Mouse (Mus musculus) telencephalon, adult 2 months (tissue): ENCODE measurements around the gene Zswim5.
"Not testable (repeated sequence)": the region's sequence is repeated elsewhere in the genome, so short reads cannot be mapped to it uniquely, and the experiment has no call there.

Experiments used
- DNase-seq: peaks from one replicate; pipeline ENCODE4 v3.0.0-alpha.2; 2011; ENCODE audit warnings: low read depth, low spot score

Gene Zswim5

DNA sequence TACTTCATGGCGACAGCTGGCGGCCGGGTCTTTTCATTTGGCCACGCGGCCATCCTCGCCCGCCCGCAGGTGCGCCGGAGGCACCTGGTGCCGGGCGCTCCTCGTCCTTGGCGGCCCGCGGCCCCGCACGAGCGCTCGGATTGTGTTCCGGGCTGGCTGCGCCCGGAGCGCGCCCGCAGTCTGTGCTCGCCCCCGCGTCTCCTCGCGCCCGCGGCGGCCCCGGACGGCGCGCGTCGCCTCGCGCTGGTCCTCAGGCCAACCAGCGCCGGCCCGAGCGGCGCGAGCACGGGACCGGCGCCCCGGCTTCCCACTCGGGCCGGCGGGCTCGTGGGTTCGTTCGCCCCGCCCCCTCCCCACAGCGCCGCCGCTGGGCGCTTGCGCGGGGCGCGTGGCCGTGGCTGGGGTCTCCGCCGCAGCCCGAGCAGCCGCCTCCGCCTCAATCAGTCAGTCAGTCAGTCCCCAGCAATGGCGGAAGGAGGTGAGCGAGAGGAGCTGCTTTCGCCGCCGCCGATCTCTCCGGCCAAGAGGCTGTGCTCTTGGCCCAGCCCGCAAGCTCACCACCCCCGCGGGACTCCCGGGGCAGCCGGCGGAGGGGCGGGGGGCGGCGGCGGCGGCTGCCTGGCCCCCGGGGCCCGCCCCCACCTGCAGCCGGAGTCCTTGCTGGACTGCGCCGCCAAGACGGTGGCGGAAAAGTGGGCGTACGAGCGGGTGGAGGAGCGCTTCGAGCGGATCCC, at the start of gene Zswim5:
TSS of gene Zswim5 (plus strand) at position 382 of the 734 bp plus-strand sequence.
- DNase-seq, result peak; percentile 33

DNA sequence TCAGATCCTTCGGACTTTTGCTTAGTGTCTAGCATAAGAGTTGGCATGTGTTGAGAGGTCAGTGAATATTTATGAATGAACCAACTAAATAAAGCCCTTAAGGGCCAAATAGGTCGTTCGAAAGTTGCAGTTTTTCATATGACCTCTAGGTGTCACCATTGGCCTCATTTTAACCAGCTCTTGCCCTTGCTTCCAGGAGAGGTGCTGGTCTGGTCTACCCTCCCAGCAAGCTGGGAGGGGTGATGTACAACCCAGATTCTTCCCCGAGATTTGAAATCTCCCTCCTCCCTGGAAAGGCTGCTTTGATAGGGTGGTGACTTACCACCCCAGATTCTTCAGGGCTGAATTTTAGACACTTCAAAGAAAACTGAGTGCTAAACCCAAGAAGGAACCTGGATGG, 49.4 kb upstream of the Zswim5 start:
- peak; percentile 53 for DNase-seq

DNA sequence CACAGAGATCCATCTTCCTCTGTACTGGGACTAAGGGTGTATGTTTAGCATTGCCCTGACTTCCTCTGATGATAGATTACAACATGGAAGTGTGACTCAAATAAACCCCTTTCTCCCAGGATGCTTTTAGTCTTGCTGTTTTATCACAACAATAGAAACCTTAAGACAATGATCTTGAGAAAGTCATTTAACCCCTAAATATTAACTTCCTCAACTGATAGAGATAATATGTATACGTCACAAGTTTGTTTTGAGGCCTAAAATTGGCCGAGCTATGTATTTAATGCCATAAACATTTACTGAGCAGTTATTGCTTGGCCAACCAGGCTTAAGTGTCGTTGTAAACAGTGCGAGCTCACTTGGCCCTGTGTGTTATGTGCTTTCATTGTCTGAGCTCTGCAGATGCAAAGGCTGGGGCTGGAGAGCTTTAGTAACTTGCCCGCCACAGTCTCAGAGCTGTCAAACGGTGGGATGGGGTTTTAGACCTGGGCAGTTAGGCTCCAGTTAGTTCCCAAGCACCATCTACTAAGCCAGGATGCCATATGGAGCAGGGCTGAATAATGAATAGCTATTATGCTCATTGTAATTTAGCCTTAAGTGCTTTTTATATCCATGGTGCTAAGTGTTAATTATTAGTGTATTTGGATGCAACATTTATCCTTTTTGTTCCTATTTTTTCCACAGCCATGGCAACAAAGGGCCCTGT, 47.7 kb upstream of the Zswim5 start:
- DNase-seq, result no peak

DNA sequence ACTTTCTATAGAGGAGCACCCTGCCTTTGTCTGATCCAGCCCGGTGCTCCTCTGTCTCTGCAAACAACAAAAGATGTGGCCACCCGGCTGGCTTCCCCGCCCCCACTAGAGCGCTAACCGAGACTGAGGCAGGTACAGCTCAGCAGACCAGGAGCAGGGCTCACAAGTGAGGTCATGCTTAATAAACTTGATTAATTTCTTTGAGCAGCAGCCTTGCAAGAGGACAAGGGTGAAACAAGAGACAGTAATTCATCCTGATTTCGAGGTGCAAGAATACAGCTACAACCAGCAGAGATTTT, 47.2 kb upstream of the Zswim5 start:
- DNase-seq, result no peak

DNA sequence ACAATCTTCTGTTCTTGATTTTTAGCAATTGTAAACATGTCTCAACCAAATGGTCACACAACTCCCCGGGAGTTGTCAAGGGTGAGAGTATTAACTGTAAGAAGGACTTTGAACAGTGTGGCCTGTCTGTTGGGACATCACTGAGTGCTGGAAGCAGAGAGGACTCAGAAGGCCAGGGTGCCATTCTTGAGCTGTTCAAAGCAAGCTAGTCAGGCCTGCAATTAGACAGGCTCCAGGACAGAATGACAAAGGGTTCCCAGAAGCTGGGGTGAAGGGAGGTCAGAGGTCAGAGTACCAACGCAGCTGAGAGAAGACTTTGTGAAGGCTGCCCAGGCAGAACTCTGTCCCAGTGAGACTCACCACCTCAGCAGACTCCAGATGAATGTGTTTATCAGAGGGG, 38.2 kb upstream of the Zswim5 start:
- no peak for DNase-seq

DNA sequence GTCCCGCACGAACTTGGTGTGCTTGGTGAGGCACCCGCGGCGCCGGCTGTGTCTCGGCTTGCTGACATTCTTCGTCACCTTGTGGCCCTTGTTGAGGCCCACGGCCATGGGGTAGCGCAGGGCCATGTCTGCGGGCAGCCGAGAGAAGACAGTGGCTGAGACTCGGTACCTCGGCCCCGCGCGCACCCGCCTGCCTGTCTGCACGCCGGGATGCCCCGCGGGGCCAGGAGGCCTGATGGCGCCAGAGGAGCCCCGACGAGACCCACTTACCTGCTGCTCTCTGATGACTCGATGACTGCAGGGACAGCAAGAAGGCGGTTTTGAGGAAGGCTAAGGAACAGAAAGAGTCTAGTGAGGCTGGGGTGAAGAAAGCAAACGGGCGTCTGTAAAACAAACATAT, 37.1 kb upstream of the Zswim5 start:
- not testable (repeated sequence) for DNase-seq

DNA sequence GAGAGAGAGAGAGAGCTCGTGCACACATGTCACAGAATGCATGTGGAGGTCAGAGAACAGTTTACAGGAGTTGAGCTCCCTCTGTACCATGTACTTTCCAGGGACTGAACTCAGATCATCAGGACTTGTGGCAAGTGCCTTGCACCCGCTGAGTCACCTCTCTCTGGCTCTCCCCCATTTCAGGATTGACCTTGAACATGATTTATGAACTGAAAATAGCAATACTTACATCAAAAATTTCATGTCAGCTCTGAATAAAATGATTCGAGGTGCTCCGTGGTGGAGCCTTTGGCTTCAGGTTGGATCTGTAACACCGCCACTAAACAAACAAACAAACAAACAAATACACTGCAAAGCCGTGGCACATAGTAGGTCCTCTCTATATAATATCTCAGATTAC, 36.3 kb upstream of the Zswim5 start:
- DNase-seq, result no peak

DNA sequence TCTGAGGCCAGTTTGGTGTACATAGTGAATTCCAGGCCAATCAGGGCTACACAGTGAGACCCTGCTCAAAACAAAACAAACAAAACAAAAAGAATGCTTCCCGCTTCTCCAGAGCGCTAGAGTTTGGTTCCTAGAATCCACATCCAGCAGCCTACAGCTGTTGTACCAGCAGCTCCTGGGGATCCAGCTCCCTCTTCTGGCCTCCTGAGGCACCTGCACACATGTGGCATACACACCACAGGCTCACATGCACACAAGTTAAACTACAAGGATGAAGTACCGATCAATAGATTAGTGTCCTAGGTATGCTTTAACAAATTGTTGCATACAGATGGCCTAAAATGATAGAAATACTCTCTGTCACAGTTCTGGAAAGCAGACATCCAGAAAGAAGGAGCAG, 32.9 kb upstream of the Zswim5 start:
- DNase-seq, result no peak

DNA sequence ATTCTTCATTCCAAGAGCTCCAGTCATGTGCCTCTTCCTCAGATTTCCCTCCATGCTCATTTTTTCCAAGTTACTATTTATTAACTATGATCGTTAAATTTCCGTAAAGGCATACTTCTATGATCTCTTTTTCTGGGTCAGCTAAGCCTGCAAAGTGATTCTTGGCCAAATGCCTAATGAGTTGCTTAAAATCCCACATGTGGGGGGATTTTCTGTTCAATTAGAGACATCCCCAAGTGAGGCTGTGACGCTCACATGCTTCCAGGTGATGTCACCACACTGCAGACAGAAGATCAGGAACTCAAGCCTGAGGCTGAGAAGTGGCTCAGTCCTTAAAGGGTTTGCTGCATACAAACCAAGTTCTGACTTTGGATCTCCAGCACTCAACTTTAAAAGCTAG, 27.3 kb upstream of the Zswim5 start:
- DNase-seq, result no peak

DNA sequence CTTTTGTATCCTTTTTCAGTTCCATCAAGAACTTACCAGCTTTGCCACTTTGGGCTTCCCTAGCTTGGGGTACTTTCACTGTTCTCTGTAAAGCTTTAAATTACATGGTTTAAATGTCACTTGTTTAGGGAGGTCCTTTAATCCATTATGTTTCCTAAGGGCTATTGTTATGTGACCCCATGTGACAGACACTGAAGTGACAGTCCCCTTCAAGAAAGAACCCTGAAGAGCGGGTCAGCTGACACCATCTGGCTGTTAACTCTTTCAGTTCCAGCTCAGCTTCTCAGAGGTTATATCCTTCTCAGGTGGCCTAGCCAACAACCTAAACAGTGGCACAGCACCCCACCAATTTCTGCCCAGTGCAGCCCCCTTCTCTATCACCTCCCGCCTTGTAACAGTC, 22.9 kb upstream of the Zswim5 start:
- DNase-seq, result no peak

DNA sequence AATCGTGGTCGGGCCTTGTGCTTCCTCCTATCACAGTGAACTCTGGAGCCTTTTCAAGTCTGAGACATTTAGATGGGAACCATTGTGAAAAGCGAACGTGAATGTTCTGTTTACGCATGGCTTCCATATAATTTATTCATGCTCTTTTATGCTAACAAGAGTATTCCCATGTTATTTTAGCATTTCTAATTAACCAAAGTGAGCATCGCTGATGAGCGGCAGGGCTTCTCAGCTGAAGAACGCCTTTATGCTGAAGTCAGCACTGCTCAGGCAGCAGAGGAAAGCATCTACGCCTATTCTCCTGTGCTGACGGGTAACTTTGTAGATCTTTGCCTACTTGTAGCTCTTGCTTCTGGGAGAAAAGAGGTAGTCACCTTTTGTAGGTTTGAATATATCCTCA, 20.0 kb upstream of the Zswim5 start:
- no peak for DNase-seq

DNA sequence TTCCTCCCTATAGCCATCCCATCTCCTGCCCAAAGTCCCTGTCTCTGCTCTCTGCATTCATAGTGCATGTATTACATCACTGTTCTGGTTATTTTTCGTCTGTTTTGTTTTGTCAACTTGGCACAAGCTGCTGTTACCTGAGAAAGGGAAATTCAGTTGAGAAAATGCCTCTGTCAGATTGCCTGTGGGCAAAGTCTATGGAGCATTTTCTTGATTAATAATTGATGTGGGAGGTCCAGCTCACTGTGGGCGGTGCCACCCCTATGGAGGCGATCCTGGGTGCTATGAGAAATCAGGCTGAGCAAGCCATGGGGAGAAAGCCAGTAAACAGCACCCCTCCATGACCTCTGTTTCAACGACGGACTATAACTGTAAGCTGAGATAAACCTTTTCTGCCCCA, 17.5 kb upstream of the Zswim5 start:
- no peak for DNase-seq

DNA sequence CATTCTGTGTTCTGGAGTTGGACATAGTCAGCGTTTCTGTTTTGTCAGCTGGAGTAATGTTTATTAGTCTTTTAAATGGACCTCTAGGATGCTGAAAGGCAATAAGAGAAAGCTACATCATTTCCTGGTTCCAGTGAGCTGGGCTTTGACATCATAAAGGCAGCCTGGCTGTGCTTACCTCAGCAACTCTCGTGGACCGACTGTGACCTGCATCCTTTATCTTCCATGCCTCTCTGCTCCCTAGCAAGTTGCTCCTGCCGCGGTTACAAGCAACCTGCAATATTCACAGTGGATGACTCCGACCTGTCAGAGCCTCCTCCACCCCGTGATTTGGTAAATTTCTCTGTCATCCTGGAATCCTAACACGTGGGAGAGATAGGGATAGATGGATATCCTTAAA, 15.2 kb upstream of the Zswim5 start:
- DNase-seq, result no peak

DNA sequence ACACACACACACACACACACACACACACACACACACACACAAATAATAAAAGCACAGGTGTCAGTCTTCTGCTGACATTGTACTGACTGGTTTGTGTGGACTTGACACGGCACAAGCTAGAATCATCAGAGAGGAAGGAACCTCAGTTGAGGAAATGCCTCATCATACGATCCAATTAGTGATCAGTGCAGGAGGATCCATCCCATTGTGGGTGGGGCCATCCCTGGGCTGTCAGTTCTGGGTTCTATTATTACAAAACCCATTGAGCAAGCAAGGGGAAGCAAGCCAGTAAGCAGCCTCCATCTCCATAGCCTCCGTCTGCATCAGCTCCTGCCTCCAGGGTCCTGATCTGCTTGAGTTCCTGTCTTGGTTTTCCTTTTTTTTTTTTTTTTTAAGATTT, 7.3 kb upstream of the Zswim5 start:
- no peak for DNase-seq

DNA sequence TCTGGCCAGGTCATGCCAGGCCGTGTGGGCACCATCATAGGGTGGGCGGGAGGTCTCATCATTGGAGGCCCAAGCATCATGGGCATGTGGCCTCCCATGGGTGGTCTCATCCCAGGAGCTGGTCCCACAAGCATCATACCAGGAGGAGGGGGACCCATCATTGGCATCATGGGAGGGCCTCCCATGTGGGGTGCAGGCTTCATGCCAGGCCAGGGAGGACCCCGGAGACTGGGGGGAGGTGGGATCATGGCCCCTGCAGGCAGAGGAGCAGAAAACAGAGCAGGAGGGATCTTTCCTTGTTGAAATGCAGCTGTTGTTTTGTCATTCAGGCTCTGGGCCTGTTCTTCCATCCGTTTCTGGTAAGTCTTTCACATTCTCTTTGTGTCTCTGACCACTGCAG, 2.6 kb upstream of the Zswim5 start:
- no peak for DNase-seq

DNA sequence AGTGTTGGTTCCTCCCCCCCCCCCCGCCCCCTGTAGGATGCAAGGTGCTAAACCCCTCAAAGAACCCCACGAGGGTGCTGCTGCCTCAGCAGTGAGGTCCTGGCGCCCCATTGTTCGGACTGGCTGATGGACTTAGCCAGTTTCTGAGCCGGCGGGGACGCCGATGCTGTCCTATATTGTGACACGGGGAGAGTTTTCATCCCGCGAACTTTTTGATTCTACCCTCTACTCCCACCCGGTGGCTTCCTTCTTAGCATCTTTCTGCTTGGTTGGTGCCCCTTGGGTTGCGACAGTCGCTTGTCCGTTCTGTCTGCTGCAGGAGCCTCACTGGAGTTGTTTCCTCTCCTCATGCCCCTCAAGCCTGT, 564 bp upstream of the Zswim5 start:
- DNase-seq, result no peak

DNA sequence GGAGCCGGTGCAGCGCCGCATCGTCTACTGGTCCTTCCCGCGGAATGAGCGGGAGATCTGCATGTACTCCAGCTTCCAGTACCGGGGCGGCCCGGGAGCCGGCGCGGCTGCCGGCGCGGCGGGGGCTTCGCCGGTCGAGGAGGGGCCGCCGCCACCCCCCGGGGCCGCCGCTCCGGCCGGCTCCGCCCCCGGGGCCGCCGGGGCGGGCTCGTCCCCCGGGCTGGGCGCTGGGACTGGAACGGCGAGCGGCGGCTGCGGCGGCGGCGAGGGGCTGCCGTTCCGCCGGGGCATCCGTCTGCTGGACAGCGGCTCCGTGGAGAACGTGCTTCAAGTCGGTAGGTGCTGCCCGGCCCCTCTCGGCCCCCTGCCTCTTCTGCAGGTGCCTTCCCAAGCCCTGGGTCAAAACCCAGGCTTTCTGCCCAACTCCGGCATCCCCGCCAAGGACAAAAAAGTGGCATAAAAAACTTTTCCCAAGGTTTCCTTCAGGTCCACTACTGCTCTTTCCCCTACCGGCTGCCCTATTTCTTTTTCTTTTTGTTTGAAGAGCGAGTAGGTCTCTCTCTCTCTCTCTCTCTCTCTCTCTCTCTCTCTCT, 649 bp downstream of the Zswim5 start:
- no peak for DNase-seq

DNA sequence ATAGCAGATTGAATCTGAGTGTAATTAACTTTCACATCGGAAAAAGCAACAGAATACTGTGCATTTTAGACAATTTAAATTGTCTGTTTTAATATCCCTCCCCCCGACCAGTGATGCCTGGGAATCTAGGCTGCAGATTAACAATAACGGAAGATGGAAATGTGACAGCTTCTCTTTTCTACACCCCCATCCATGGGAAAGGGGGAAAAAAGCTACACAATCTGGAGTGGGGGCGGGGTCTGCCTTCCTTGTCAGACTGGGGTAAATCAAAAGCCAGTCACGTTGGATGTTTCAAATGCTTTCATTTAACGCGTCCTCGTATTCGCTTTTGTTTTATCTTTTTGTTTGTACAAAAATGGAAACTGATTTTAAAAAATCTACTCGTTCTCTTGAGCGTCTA, 1.3 kb downstream of the Zswim5 start:
- DNase-seq, result peak; percentile 40

DNA sequence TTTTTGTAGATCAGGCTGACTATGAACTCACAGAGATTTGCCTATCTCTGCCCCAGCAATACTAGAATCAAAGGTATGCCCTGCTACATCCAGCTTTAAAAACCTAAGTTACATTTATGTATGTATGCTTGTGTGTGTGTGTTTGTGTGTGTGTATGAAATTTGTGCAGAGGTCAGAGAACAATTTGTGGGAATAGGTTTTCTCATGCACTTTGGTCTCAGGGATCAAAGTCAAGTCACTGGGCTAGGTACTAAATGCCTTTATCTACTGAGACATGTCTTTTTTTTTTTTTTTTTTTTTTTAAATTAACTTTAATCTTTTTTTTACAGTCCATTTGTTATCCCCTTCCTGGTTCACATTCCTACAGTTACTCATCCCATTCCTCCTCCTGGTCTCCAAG, 5.5 kb downstream of the Zswim5 start:
- no peak for DNase-seq

DNA sequence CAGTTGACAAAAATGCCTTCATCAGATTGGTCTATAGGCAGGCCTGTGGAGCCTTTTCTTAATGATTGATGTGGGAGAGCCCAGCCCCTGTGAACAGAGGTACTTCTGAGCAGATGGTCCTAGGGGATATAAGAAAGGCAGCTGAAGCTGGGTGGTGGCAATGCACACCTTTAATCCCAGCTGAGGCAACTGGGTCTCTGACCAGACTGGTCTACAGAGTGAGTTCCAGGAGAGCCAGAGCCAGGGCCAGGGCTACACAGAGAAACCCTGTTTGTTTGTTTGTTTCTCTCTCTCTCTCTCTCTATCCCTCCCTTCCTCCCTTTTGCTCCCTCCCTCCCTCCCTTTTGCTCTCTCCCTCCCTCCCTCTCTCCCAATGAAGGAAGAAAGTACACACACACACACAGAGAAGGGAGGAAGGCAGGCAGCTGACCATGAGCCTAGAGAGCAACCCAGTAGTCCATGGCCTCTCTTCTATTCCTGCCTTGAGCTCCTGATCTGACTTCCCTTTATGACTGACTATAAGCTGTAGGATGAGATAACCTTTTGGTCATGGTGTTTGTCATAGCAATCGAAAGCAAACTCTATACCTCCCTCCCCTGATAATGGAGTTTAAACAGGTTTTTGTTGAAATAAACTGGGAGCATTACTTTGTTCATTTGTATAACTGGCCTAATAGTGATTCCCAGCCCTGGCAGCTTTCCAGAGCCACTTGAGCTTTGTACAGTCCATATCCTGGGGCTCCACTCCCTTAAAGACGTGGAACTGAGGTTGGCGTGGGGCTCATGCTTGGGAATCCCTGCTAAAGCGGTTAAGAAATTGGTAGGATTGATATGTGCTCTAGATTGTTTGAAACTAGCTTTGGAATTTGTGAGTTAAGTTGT, 17.3 kb downstream of the Zswim5 start:
- no peak for DNase-seq

DNA sequence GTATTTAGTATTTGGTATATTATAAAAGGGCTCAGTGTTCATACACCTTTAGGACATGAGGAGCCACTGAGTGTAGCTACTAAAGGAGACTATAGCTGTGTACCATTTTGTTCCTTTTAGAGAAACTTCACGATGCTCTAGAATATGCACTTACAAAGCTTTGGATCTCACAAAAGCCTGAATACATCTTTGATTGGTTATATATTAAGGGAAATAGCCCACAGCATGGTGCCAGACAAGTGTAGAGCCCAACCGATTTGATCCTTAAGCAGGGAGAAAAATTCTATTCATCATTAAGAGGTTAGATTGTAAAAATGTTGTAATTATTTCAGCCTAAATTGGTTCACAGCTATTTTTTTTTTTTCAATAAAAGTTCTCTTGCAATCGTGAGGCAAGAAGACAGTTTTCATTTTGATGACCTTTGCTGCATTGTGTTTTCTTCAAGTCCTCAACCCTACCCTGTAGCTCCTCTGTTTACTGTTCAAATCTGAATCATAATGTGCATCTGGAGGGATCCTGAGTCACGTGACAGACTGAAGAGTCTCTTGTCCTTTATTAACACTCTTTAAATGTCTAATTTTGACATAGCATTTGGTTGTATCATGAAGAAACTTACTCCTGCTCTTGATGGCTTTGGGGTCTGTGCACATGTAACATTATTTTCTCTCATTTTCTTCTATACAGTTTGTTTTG, 33.5 kb downstream of the Zswim5 start:
- peak; percentile 10 for DNase-seq

DNA sequence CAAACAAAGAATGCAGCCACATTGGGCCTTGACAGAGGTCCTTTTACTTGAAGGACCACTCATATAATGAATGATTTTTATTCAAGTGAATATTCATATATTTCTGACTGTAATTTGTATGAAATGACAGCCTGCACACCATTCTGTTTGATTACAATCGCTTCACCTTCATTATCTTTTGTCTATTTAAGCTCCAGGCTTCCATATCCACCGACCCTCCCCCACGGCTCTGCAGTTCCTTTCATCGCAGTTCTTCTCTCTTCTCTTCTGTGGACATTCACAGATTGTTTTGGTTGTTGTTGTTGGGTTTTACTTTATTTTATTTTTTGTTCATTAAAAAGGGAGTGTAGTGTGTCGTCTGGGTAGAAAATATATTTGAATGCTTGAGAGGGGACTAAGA, 34.0 kb downstream of the Zswim5 start:
- no peak for DNase-seq
